Mouse (Mus musculus): ENCODE data around the gene Tubg2.

GRCm38 (mm10) chr11:101176117-101176691 lies 20.5 kb downstream of the Tubg2 start:
- peak; percentile 62 for TF ChIP-seq CTCF (IDR thresholded peaks at IDR 0.05; ENCODE audit: low read depth)
- no peak for TF ChIP-seq EP300 (optimal IDR thresholded peaks at IDR 0.05)

Data from stomach, postnatal 0 days (tissue).